Mouse (Mus musculus): ENCODE results near the gene Gm38100. TPM values are rescaled to one million over a fixed set of nuclear protein-coding genes. Genes with fewer than 3 reads are reported as not detected.

The Gm38100 gene
- polyA plus RNA-seq (2014; fragmentation: Illumina TruSeq; extraction: RNeasy Lipid Tissue Mini Kit (QIAGEN cat#74804); ENCODE audit: low read depth, low replicate concordance), result not detected

GRCm38 (mm10) chr1:175920029-175920428, at the start of gene Gm38100:
Gm38100 (plus strand) TSS chr1:175920329.

GRCm38 (mm10) chr1:175880453-175881296, 39.5 kb upstream of the Gm38100 start, which contains the start of gene Exo1:
Exo1 (plus strand) TSS chr1:175880581.

Other genes with a start within 250 kb of the Gm38100 start
- 2.5 TPM for gene Opn3, start 227.6 kb upstream of the Gm38100 start, polyA plus RNA-seq (2014; fragmentation: Illumina TruSeq; extraction: RNeasy Lipid Tissue Mini Kit (QIAGEN cat#74804); ENCODE audit: low read depth, low replicate concordance)
- 36.0 TPM for gene Chml, start 227.4 kb upstream of the Gm38100 start, polyA plus RNA-seq (2014; fragmentation: Illumina TruSeq; extraction: RNeasy Lipid Tissue Mini Kit (QIAGEN cat#74804); ENCODE audit: low read depth, low replicate concordance)
- not detected for gene Wdr64, start 221.7 kb upstream of the Gm38100 start, polyA plus RNA-seq (2014; fragmentation: Illumina TruSeq; extraction: RNeasy Lipid Tissue Mini Kit (QIAGEN cat#74804); ENCODE audit: low read depth, low replicate concordance)
- 4.6 TPM for gene Exo1, start 39.7 kb upstream of the Gm38100 start, polyA plus RNA-seq (2014; fragmentation: Illumina TruSeq; extraction: RNeasy Lipid Tissue Mini Kit (QIAGEN cat#74804); ENCODE audit: low read depth, low replicate concordance)
- gene Rbm8a2, start 58.8 kb downstream of the Gm38100 start, polyA plus RNA-seq (2014; fragmentation: Illumina TruSeq; extraction: RNeasy Lipid Tissue Mini Kit (QIAGEN cat#74804); ENCODE audit: low read depth, low replicate concordance), result not detected